Mouse (Mus musculus): Measurements from ENCODE around the gene Galnt12. TPM values are rescaled to one million over a fixed set of nuclear protein-coding genes. Genes with fewer than 3 reads are reported as not detected.

The Galnt12 gene
- total and polyA plus RNA-seq, 3 experiments = not detected

GRCm38 (mm10) chr4:47083824-47084223 is 7.9 kb upstream of the Galnt12 start:
- DNase-seq (ENCODE audit: low read depth, low spot score) = no peak
- Histone ChIP-seq H3K27me3 (ENCODE audit: control insufficient read depth in 1 of 2, insufficient read depth in 2 of 2, low read length in 2 of 2) (no peaks in the 10 kb centered on the region; a peak in 2 of 4 replicates), H3K9ac (ENCODE audit: control insufficient read depth, low read depth, low read length, poor library complexity, severe bottlenecking) (no peak overlapping the region), H3K9me3 (replicated peaks; ENCODE audit: insufficient read depth, low read length) (no peaks in the 10 kb centered on the region), H3K79me2 (ENCODE audit: control insufficient read depth, insufficient read depth, low read length, poor library complexity) (no peaks in the 10 kb centered on the region), H3K4me3 (ENCODE audit: control insufficient read depth in 1 of 2, insufficient read depth in 1 of 2, low read depth in 2 of 2, low read length in 2 of 2) (no peak overlapping the region), H3K36me3 (ENCODE audit: control insufficient read depth in 1 of 2, insufficient read depth in 2 of 2, low read length in 2 of 2) (no peaks in the 10 kb centered on the region), H3K27ac (ENCODE audit: control insufficient read depth, low read depth, low read length) (no peak overlapping the region), H3K4me1 (ENCODE audit: control insufficient read depth in 1 of 2, insufficient read depth in 2 of 2, low read length in 2 of 2) (no peaks in the 10 kb centered on the region)
- TF ChIP-seq CTCF (IDR thresholded peaks at IDR 0.05 in 2 of 3, conservative IDR thresholded peaks at IDR 0.05 in 1 of 3; ENCODE audit: control insufficient read depth in 1 of 3, insufficient read depth in 1 of 3, low read depth in 2 of 3, low read length in 3 of 3, poor library complexity in 1 of 3, severe bottlenecking in 1 of 3) (no peak), ELF1 (IDR thresholded peaks at IDR 0.05; ENCODE audit: low read depth, low read length) (no peak), TBP (IDR thresholded peaks at IDR 0.05; ENCODE audit: low read depth, low read length) (no peak), POLR2A (IDR thresholded peaks at IDR 0.05; ENCODE audit: control insufficient read depth in 1 of 2, insufficient read depth in 1 of 2, low read depth in 1 of 2, low read length in 2 of 2, poor library complexity in 1 of 2) (no peak), USF1 (IDR thresholded peaks at IDR 0.05; ENCODE audit: low read depth, low read length) (no peak), MAX (IDR thresholded peaks at IDR 0.05; ENCODE audit: low read length) (no peak), HCFC1 (IDR thresholded peaks at IDR 0.05; ENCODE audit: low read depth, low read length) (no peak), MEF2A (IDR thresholded peaks at IDR 0.05; ENCODE audit: extremely low read depth, insufficient replicate concordance, low read depth, low read length, poor library complexity, severe bottlenecking) (no peak), NRF1 (IDR thresholded peaks at IDR 0.05; ENCODE audit: insufficient read depth, low read depth, low read length, poor library complexity, severe bottlenecking) (no peak), NELFE (IDR thresholded peaks at IDR 0.05; ENCODE audit: low read depth, low read length) (no peak), MAZ (IDR thresholded peaks at IDR 0.05; ENCODE audit: low read depth, low read length) (no peak), SMC3 (IDR thresholded peaks at IDR 0.05; ENCODE audit: low read depth, low read length) (no peak), ZKSCAN1 (IDR thresholded peaks at IDR 0.05; ENCODE audit: low read depth, low read length) (no peak)

- Histone ChIP-seq H3K4me1 (ENCODE audit: control insufficient read depth in 1 of 2, insufficient read depth in 2 of 2, low read length in 2 of 2) (no peaks in the 10 kb centered on the region), H3K4me3 (ENCODE audit: control insufficient read depth in 1 of 2, insufficient read depth in 1 of 2, low read depth in 2 of 2, low read length in 2 of 2) (no peak overlapping the region), H3K9me3 (replicated peaks; ENCODE audit: insufficient read depth, low read length) (no peaks in the 10 kb centered on the region), H3K9ac (ENCODE audit: control insufficient read depth, low read depth, low read length, poor library complexity, severe bottlenecking) (no peak overlapping the region), H3K79me2 (ENCODE audit: control insufficient read depth, insufficient read depth, low read length, poor library complexity) (no peaks in the 10 kb centered on the region), H3K27ac (ENCODE audit: control insufficient read depth, low read depth, low read length) (no peak overlapping the region), H3K36me3 (ENCODE audit: control insufficient read depth in 1 of 2, insufficient read depth in 2 of 2, low read length in 2 of 2) (no peaks in the 10 kb centered on the region), H3K27me3 (ENCODE audit: control insufficient read depth in 1 of 2, insufficient read depth in 2 of 2, low read length in 2 of 2) (no peaks in the 10 kb centered on the region; a peak in 2 of 4 replicates)
- DNase-seq (ENCODE audit: low read depth, low spot score) = no peak
- no peak for TF ChIP-seq NRF1 (IDR thresholded peaks at IDR 0.05; ENCODE audit: insufficient read depth, low read depth, low read length, poor library complexity, severe bottlenecking)
- TF ChIP-seq MYB (IDR thresholded peaks at IDR 0.05; ENCODE audit: low read depth, low read length) = no peak
- TF ChIP-seq TAL1 (IDR thresholded peaks at IDR 0.05; ENCODE audit: low read length) = no peak
- no peak for TF ChIP-seq GABPA (IDR thresholded peaks at IDR 0.05; ENCODE audit: low read depth, low read length)
- TF ChIP-seq KAT2A (conservative IDR thresholded peaks at IDR 0.05; ENCODE audit: low read depth, low read length) = no peak
- no peak for TF ChIP-seq ZKSCAN1 (IDR thresholded peaks at IDR 0.05; ENCODE audit: low read depth, low read length)
- TF ChIP-seq CTCF (IDR thresholded peaks at IDR 0.05 in 2 of 3, conservative IDR thresholded peaks at IDR 0.05 in 1 of 3; ENCODE audit: control insufficient read depth in 1 of 3, insufficient read depth in 1 of 3, low read depth in 2 of 3, low read length in 3 of 3, poor library complexity in 1 of 3, severe bottlenecking in 1 of 3) = no peak
- TF ChIP-seq CHD1 (IDR thresholded peaks at IDR 0.05; ENCODE audit: low read depth, low read length) = no peak
- no peak for TF ChIP-seq MXI1 (IDR thresholded peaks at IDR 0.05; ENCODE audit: low read depth, low read length)
- no peak for TF ChIP-seq GATA1 (IDR thresholded peaks at IDR 0.05; ENCODE audit: low read depth, low read length)
- no peak for TF ChIP-seq ELF1 (IDR thresholded peaks at IDR 0.05; ENCODE audit: low read depth, low read length)
- no peak for TF ChIP-seq POLR2AphosphoS5 (IDR thresholded peaks at IDR 0.05; ENCODE audit: borderline replicate concordance, low read depth, low read length)
- TF ChIP-seq ZMIZ1 (IDR thresholded peaks at IDR 0.05; ENCODE audit: low read depth, low read length) = no peak
- TF ChIP-seq NELFE (IDR thresholded peaks at IDR 0.05; ENCODE audit: low read depth, low read length) = no peak
- TF ChIP-seq RCOR1 (IDR thresholded peaks at IDR 0.05; ENCODE audit: low read depth, low read length) = no peak
- no peak for TF ChIP-seq USF2 (IDR thresholded peaks at IDR 0.05; ENCODE audit: borderline replicate concordance in 1 of 2, insufficient read depth in 1 of 2, low read depth in 1 of 2, low read length in 2 of 2)
- no peak for TF ChIP-seq TCF12 (IDR thresholded peaks at IDR 0.05; ENCODE audit: low read depth, low read length)
Observed at GRCm38 (mm10) chr4:47088671-47089070, 3.0 kb upstream of the Galnt12 start.
